Mouse (Mus musculus): Measurements from ENCODE around the gene Gatad2a. TPM values are rescaled to one million over a fixed set of nuclear protein-coding genes. Genes with fewer than 3 reads are reported as not detected.

The Gatad2a gene
- polyA plus RNA-seq, 1 experiment = 84.5 TPM

- no peak for TF ChIP-seq CTCF (IDR thresholded peaks at IDR 0.05; ENCODE audit: borderline replicate concordance, control insufficient read depth, extremely low read depth, insufficient read depth, low read length, poor library complexity)
- peak; percentile 29 for DNase-seq
- Histone ChIP-seq H3K4me1 (replicated peaks; ENCODE audit: control insufficient read depth, insufficient read depth, low read length) (peaks cover 31% of the 10 kb centered on the region), H3K4me3 (ENCODE audit: control insufficient read depth, insufficient read depth, low read length) (no peak overlapping the region), H3K27me3 (ENCODE audit: control insufficient read depth, insufficient read depth, low read length) (no peaks in the 10 kb centered on the region), H3K27ac (ENCODE audit: control insufficient read depth, insufficient read depth, low read length) (peak overlapping the region; percentile 62; the same call in 1 of the 2 replicates), H3K36me3 (ENCODE audit: control insufficient read depth, insufficient read depth, low read length) (no peaks in the 10 kb centered on the region)
- WGBS = 45% methylated on average over 2 of the region's 2 CpGs
Observed at GRCm38 (mm10) chr8:69940386-69940785, 55.8 kb downstream of the Gatad2a start.

GRCm38 (mm10) chr8:69939633-69940032 is 56.6 kb downstream of the Gatad2a start:
- Histone ChIP-seq H3K4me1 (replicated peaks; ENCODE audit: control insufficient read depth, insufficient read depth, low read length) (peaks cover 35% of the 10 kb centered on the region), H3K4me3 (ENCODE audit: control insufficient read depth, insufficient read depth, low read length) (no peak overlapping the region), H3K27me3 (ENCODE audit: control insufficient read depth, insufficient read depth, low read length) (no peaks in the 10 kb centered on the region), H3K36me3 (ENCODE audit: control insufficient read depth, insufficient read depth, low read length) (0 out of 2 replicates have a peak, but pooled peaks cover 3% of the 10 kb centered on the region), H3K27ac (ENCODE audit: control insufficient read depth, insufficient read depth, low read length) (no peak overlapping the region)
- TF ChIP-seq CTCF (IDR thresholded peaks at IDR 0.05; ENCODE audit: borderline replicate concordance, control insufficient read depth, extremely low read depth, insufficient read depth, low read length, poor library complexity) (no peak), POLR2A (IDR thresholded peaks at IDR 0.05; ENCODE audit: control insufficient read depth, extremely low read depth, insufficient read depth, low read length, poor library complexity) (no peak)
- WGBS = 55% methylated on average over 3 of the region's 3 CpGs
- no peak for DNase-seq

- DNase-seq = no peak
- Histone ChIP-seq H3K27me3 (ENCODE audit: control insufficient read depth, insufficient read depth, low read length) (no peaks in the 10 kb centered on the region), H3K27ac (ENCODE audit: control insufficient read depth, insufficient read depth, low read length) (peak overlapping the region; percentile 2; the same call in 1 of the 2 replicates), H3K4me1 (replicated peaks; ENCODE audit: control insufficient read depth, insufficient read depth, low read length) (peaks cover 41% of the 10 kb centered on the region), H3K4me3 (ENCODE audit: control insufficient read depth, insufficient read depth, low read length) (no peak overlapping the region), H3K36me3 (ENCODE audit: control insufficient read depth, insufficient read depth, low read length) (0 out of 2 replicates have a peak, but pooled peaks cover 12% of the 10 kb centered on the region)
- WGBS = 63% methylated on average over 6 of the region's 6 CpGs
- TF ChIP-seq POLR2A (IDR thresholded peaks at IDR 0.05; ENCODE audit: control insufficient read depth, extremely low read depth, insufficient read depth, low read length, poor library complexity) (no peak), CTCF (IDR thresholded peaks at IDR 0.05; ENCODE audit: borderline replicate concordance, control insufficient read depth, extremely low read depth, insufficient read depth, low read length, poor library complexity) (no peak)
Observed at GRCm38 (mm10) chr8:69938245-69938982, 57.8 kb downstream of the Gatad2a start.

GRCm38 (mm10) chr8:69937466-69937865 is 58.7 kb downstream of the Gatad2a start:
- Histone ChIP-seq H3K4me1 (replicated peaks; ENCODE audit: control insufficient read depth, insufficient read depth, low read length) (peaks cover 41% of the 10 kb centered on the region), H3K36me3 (ENCODE audit: control insufficient read depth, insufficient read depth, low read length) (0 out of 2 replicates have a peak, but pooled peaks cover 12% of the 10 kb centered on the region), H3K27me3 (ENCODE audit: control insufficient read depth, insufficient read depth, low read length) (no peaks in the 10 kb centered on the region), H3K4me3 (ENCODE audit: control insufficient read depth, insufficient read depth, low read length) (no peak overlapping the region), H3K27ac (ENCODE audit: control insufficient read depth, insufficient read depth, low read length) (no peak overlapping the region)
- no peak for DNase-seq
- no peak for TF ChIP-seq CTCF (IDR thresholded peaks at IDR 0.05; ENCODE audit: borderline replicate concordance, control insufficient read depth, extremely low read depth, insufficient read depth, low read length, poor library complexity)
- no peak for TF ChIP-seq POLR2A (IDR thresholded peaks at IDR 0.05; ENCODE audit: control insufficient read depth, extremely low read depth, insufficient read depth, low read length, poor library complexity)
- 35% methylated on average over 3 of the region's 3 CpGs for WGBS

GRCm38 (mm10) chr8:69936050-69936794 is 60.0 kb downstream of the Gatad2a start:
- no peak for TF ChIP-seq CTCF (IDR thresholded peaks at IDR 0.05; ENCODE audit: borderline replicate concordance, control insufficient read depth, extremely low read depth, insufficient read depth, low read length, poor library complexity)
- TF ChIP-seq POLR2A (IDR thresholded peaks at IDR 0.05; ENCODE audit: control insufficient read depth, extremely low read depth, insufficient read depth, low read length, poor library complexity) = no peak
- H3K36me3 ChIP-seq (ENCODE audit: control insufficient read depth, insufficient read depth, low read length) = 0 out of 2 replicates have a peak, but pooled peaks cover 12% of the 10 kb centered on the region
- DNase-seq = no peak
- 94% methylated on average over 7 of the region's 7 CpGs for WGBS
- no peaks in the 10 kb centered on the region for H3K27me3 ChIP-seq (ENCODE audit: control insufficient read depth, insufficient read depth, low read length)
- no peak overlapping the region for H3K4me3 ChIP-seq (ENCODE audit: control insufficient read depth, insufficient read depth, low read length)
- H3K4me1 ChIP-seq (replicated peaks; ENCODE audit: control insufficient read depth, insufficient read depth, low read length) = peaks cover 39% of the 10 kb centered on the region
- no peak overlapping the region for H3K27ac ChIP-seq (ENCODE audit: control insufficient read depth, insufficient read depth, low read length)

- Histone ChIP-seq H3K4me1 (replicated peaks; ENCODE audit: control insufficient read depth, insufficient read depth, low read length) (peaks cover 38% of the 10 kb centered on the region), H3K4me3 (ENCODE audit: control insufficient read depth, insufficient read depth, low read length) (no peak overlapping the region), H3K27ac (ENCODE audit: control insufficient read depth, insufficient read depth, low read length) (no peak overlapping the region), H3K36me3 (ENCODE audit: control insufficient read depth, insufficient read depth, low read length) (0 out of 2 replicates have a peak, but pooled peaks cover 12% of the 10 kb centered on the region), H3K27me3 (ENCODE audit: control insufficient read depth, insufficient read depth, low read length) (no peaks in the 10 kb centered on the region)
- no peak for TF ChIP-seq POLR2A (IDR thresholded peaks at IDR 0.05; ENCODE audit: control insufficient read depth, extremely low read depth, insufficient read depth, low read length, poor library complexity)
- no peak for TF ChIP-seq CTCF (IDR thresholded peaks at IDR 0.05; ENCODE audit: borderline replicate concordance, control insufficient read depth, extremely low read depth, insufficient read depth, low read length, poor library complexity)
- no peak for DNase-seq
- WGBS = 94% methylated on average over 3 of the region's 3 CpGs
Observed at GRCm38 (mm10) chr8:69935431-69935830, 60.8 kb downstream of the Gatad2a start.

Data from thymus, adult 2 months (tissue).